Mouse (Mus musculus): ENCODE results near the gene Msi2.

- TF ChIP-seq GATA1 (IDR thresholded peaks at IDR 0.05; ENCODE audit: borderline replicate concordance, low read length) (no peak), FLI1 (IDR thresholded peaks at IDR 0.05; ENCODE audit: low read length) (no peak)
Observed at GRCm38 (mm10) chr11:88479498-88479897, 238.8 kb downstream of the Msi2 start.
